Mouse (Mus musculus): ENCODE data around the gene D2hgdh. TPM values are rescaled to one million over a fixed set of nuclear protein-coding genes. Genes with fewer than 3 reads are reported as not detected.
A peak's percentile ranks its signal among the peaks of the same experiment; 100 is the strongest.
"Not testable (repeated sequence)": the region's sequence is repeated elsewhere in the genome, so short reads cannot be mapped to it uniquely, and the experiment has no call there.

D2hgdh gene
- polyA plus RNA-seq, 1 experiment from 2014 or later: 14.7 TPM

DNA sequence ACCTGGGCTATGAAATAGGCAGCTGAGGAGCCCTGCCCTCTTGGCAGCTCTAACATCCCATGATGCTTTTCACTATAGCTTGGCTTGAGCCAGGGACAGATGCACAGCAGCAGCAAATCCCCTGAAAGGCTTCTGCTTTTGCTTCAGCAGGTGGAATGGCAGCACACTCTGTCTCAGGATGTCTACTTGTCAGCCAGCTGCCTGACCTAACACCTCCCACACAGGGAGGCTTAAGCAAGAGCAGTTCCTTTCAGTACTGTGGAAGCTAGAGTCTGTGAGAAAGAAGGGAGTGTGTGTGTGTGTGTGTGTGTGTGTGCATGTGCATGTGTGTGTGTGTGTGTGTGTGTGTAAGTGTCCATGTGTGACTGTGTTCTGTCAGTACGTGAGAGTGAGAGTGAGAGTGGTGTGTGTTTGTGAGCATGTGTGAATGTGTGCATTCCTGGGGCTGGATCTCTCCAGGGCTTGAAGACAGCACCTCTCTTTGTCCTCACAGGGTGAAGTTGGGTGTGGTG, 46.9 kb downstream of the D2hgdh start:
- ATAC-seq (ENCODE audit: low read depth); H3K36me3 ChIP-seq (ENCODE audit: control insufficient read depth, insufficient read depth, low read length); H3K9ac ChIP-seq (replicated peaks; ENCODE audit: low read depth, low read length); H3K4me3 ChIP-seq (ENCODE audit: low read depth, low read length); H3K27me3 ChIP-seq (ENCODE audit: control insufficient read depth, insufficient read depth, low read length); H3K9me3 ChIP-seq (ENCODE audit: control insufficient read depth, low read length); H3K4me2 ChIP-seq (ENCODE audit: low read depth, low read length); H3K27ac ChIP-seq (ENCODE audit: low read depth, low read length); H3K4me1 ChIP-seq (ENCODE audit: control insufficient read depth, insufficient read depth, low read length): not testable (repeated sequence)
- WGBS: 88% methylated on average over 1 of the region's 1 CpGs

DNA sequence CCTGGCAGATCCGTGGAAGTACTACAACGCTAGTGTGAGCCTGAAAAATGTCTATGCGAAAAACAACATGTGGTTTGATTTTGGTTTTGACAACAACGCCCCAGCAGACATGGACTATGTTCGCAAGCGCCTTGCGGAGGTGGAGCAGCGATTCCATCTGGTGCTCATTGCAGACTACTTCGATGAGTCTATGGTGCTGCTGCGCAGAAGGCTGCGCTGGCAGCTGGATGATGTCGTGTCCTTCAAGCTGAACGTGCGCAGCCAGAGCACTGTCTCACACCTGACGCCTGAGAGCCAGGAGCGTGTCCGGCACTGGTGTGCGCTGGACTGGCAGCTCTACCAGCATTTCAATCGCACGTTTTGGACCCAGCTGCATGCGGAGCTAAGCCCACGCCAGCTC, 49.7 kb downstream of the D2hgdh start:
- not testable (repeated sequence) for H3K27ac ChIP-seq (ENCODE audit: low read depth, low read length); H3K36me3 ChIP-seq (ENCODE audit: control insufficient read depth, insufficient read depth, low read length); H3K4me1 ChIP-seq (ENCODE audit: control insufficient read depth, insufficient read depth, low read length); H3K4me2 ChIP-seq (ENCODE audit: low read depth, low read length); H3K27me3 ChIP-seq (ENCODE audit: control insufficient read depth, insufficient read depth, low read length); H3K4me3 ChIP-seq (ENCODE audit: low read depth, low read length); H3K9me3 ChIP-seq (ENCODE audit: control insufficient read depth, low read length); ATAC-seq (ENCODE audit: low read depth); H3K9ac ChIP-seq (replicated peaks; ENCODE audit: low read depth, low read length)
- WGBS: 89% methylated on average over 12 of the region's 22 CpGs

DNA sequence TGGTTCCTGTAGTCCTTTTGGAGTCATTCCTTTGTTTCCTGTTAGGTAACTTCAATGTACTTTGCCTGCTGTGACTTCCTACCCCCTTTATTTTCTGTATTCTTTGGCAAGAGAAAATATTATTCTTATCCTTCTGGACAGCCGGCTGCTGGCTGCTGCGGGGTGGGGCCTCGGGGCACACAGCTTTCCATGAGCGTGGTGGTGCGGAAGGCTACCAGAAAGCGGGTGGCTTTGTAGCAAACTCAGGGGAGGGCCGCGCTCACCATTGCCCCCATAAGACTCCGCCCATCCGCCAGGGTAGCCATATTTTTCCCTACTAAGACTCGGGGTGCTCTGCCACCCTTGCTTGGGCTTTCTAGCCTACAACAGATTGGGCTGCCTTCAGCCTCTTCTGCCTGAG, 57.1 kb downstream of the D2hgdh start:
- H3K4me2 ChIP-seq (ENCODE audit: low read depth, low read length); H3K27me3 ChIP-seq (ENCODE audit: control insufficient read depth, insufficient read depth, low read length); H3K4me3 ChIP-seq (ENCODE audit: low read depth, low read length); H3K9me3 ChIP-seq (ENCODE audit: control insufficient read depth, low read length); H3K36me3 ChIP-seq (ENCODE audit: control insufficient read depth, insufficient read depth, low read length); H3K4me1 ChIP-seq (ENCODE audit: control insufficient read depth, insufficient read depth, low read length); ATAC-seq (ENCODE audit: low read depth); H3K27ac ChIP-seq (ENCODE audit: low read depth, low read length); H3K9ac ChIP-seq (replicated peaks; ENCODE audit: low read depth, low read length): not testable (repeated sequence)
- no CpG with 5 or more reads among the region's 11 CpGs for WGBS

DNA sequence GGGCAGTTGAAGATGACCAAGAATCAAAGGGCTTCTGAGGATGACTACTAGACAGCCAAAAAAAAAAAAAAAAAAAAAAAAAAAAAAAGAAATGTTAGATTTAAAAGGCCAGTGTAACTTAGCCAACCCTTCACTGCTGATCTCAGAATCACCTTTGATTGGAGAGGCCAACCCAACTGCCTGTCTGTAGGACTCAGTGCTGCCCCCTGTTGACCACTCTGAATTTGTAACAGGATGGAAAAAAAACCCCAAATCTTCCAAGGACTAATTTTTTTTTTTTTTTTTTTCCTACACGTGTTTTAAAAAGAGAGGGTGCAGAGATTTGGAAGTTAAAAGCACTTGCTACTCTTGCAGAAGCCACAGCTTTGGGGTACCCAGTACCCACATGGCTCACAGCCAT, 66.2 kb downstream of the D2hgdh start:
- ATAC-seq (ENCODE audit: low read depth); H3K4me2 ChIP-seq (ENCODE audit: low read depth, low read length); H3K27me3 ChIP-seq (ENCODE audit: control insufficient read depth, insufficient read depth, low read length); H3K36me3 ChIP-seq (ENCODE audit: control insufficient read depth, insufficient read depth, low read length); H3K9me3 ChIP-seq (ENCODE audit: control insufficient read depth, low read length); H3K4me1 ChIP-seq (ENCODE audit: control insufficient read depth, insufficient read depth, low read length); H3K9ac ChIP-seq (replicated peaks; ENCODE audit: low read depth, low read length); H3K27ac ChIP-seq (ENCODE audit: low read depth, low read length); H3K4me3 ChIP-seq (ENCODE audit: low read depth, low read length): not testable (repeated sequence)
- 78% methylated on average over 1 of the region's 1 CpGs for WGBS

DNA sequence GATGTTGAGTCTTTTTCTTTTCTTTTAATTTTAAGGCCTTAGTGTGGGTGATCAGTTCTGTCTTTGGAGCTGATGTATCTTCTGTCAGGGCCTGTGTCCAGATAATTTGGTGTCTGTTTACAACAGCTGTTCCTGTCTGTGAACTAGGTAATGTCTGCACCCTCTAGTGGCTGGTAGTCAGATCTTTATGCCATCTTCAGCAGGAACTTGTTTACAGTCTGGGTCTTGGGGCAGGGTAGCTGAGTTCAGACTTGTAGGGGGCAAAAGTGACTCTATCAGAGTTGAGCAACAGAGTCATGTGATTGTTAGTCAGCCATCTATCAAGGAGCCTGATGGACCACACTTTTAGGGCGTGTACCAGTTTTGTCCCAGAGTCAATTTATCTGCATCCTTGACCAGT, 72.7 kb downstream of the D2hgdh start:
- H3K4me1 ChIP-seq (ENCODE audit: control insufficient read depth, insufficient read depth, low read length); H3K36me3 ChIP-seq (ENCODE audit: control insufficient read depth, insufficient read depth, low read length); H3K27me3 ChIP-seq (ENCODE audit: control insufficient read depth, insufficient read depth, low read length); H3K4me2 ChIP-seq (ENCODE audit: low read depth, low read length); H3K4me3 ChIP-seq (ENCODE audit: low read depth, low read length); H3K9ac ChIP-seq (replicated peaks; ENCODE audit: low read depth, low read length); H3K27ac ChIP-seq (ENCODE audit: low read depth, low read length); H3K9me3 ChIP-seq (ENCODE audit: control insufficient read depth, low read length): not testable (repeated sequence)
- no CpG with 5 or more reads among the region's 1 CpGs for WGBS
- ATAC-seq (ENCODE audit: low read depth): peak; percentile 24; the same call in 1 of the 2 replicates

DNA sequence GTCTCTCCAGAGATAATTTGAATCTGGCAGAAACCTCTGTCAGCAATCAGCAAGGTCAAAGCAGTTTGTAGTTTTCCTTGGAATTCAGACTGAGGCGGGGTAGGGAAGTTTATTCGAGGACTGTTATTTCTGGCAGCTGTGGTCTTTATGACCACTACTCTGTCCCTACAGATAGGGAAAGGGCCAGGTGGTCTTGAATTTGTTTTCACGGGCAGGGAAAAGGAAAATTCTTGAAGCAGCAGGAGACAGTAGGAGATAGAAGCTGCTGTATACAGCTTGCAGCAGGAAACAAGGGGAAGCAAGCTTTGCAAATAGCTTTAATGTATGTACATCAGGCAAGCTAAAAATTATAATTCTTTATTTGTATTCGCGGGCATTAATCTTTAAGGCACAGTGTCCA, 76.6 kb downstream of the D2hgdh start:
- H3K36me3 ChIP-seq (ENCODE audit: control insufficient read depth, insufficient read depth, low read length); ATAC-seq (ENCODE audit: low read depth); H3K4me1 ChIP-seq (ENCODE audit: control insufficient read depth, insufficient read depth, low read length); H3K27ac ChIP-seq (ENCODE audit: low read depth, low read length); H3K4me2 ChIP-seq (ENCODE audit: low read depth, low read length); H3K27me3 ChIP-seq (ENCODE audit: control insufficient read depth, insufficient read depth, low read length); H3K9me3 ChIP-seq (ENCODE audit: control insufficient read depth, low read length); H3K4me3 ChIP-seq (ENCODE audit: low read depth, low read length); H3K9ac ChIP-seq (replicated peaks; ENCODE audit: low read depth, low read length): not testable (repeated sequence)
- 48% methylated on average over 3 of the region's 5 CpGs for WGBS

Other genes with a start within 250 kb of the D2hgdh start
- 357 and 382 TPM in 2 replicates for gene Stk25, start 166.2 kb upstream of the D2hgdh start, polyA plus RNA-seq (2014; fragmentation: Nextera tagmentation; extraction: Ambion mirVana)
- gene Bok, start 139.2 kb upstream of the D2hgdh start, polyA plus RNA-seq (2014; fragmentation: Nextera tagmentation; extraction: Ambion mirVana): 70.2 and 82.7 TPM in 2 replicates
- gene Atg4b, start 73.4 kb upstream of the D2hgdh start, polyA plus RNA-seq (2014; fragmentation: Nextera tagmentation; extraction: Ambion mirVana): 85.9 and 90.4 TPM in 2 replicates
- 41.9 and 43.0 TPM in 2 replicates for gene Thap4, start 70.0 kb upstream of the D2hgdh start, polyA plus RNA-seq (2014; fragmentation: Nextera tagmentation; extraction: Ambion mirVana)
- 152 and 153 TPM in 2 replicates for gene Dtymk, start 23.0 kb upstream of the D2hgdh start, polyA plus RNA-seq (2014; fragmentation: Nextera tagmentation; extraction: Ambion mirVana)
- gene Ing5, start 20.9 kb upstream of the D2hgdh start, polyA plus RNA-seq (2014; fragmentation: Nextera tagmentation; extraction: Ambion mirVana): 9.4 and 10.2 TPM in 2 replicates
- gene Gal3st2, start 36.4 kb downstream of the D2hgdh start, polyA plus RNA-seq (2014; fragmentation: Nextera tagmentation; extraction: Ambion mirVana): not detected in 2 replicates
- gene Gal3st2b, start 93.4 kb downstream of the D2hgdh start, polyA plus RNA-seq (2014; fragmentation: Nextera tagmentation; extraction: Ambion mirVana): not detected in 2 replicates
- gene Gal3st2c, start 165.6 kb downstream of the D2hgdh start, polyA plus RNA-seq (2014; fragmentation: Nextera tagmentation; extraction: Ambion mirVana): not detected in 2 replicates
- gene Neu4, start 195.5 kb downstream of the D2hgdh start, polyA plus RNA-seq (2014; fragmentation: Nextera tagmentation; extraction: Ambion mirVana): not detected in 2 replicates
- not detected in 2 replicates for gene Pdcd1, start 227.6 kb downstream of the D2hgdh start, polyA plus RNA-seq (2014; fragmentation: Nextera tagmentation; extraction: Ambion mirVana)

All from neural tube, embryonic 14.5 days (tissue).